Mouse (Mus musculus) layer of hippocampus, adult 11-12 months (tissue): ENCODE results near the gene Olfr1496.
"Not testable (repeated sequence)": the region's sequence is repeated elsewhere in the genome, so short reads cannot be mapped to it uniquely, and the experiment has no call there.

Experiments
- DNase-seq: peaks from one replicate; pipeline ENCODE4 v3.0.0; 2022; ENCODE audit warnings: low spot score

The Olfr1496 gene

GRCm38 (mm10) chr19:13777578-13777977 lies at the start of gene Olfr1496:
Gene Olfr1496 (plus strand): TSS chr19:13777878.
- DNase-seq = no peak

GRCm38 (mm10) chr19:13739428-13739827 lies 38.2 kb upstream of the Olfr1496 start, which contains the start of gene Olfr1494:
Gene Olfr1494 (plus strand): TSS chr19:13739728.
- no peak for DNase-seq

- DNase-seq = no peak
Measured at GRCm38 (mm10) chr19:13749366-13749765, 28.3 kb upstream of the Olfr1496 start.

- no peak for DNase-seq
Measured at GRCm38 (mm10) chr19:13764306-13764705, 13.4 kb upstream of the Olfr1496 start, which contains the start of gene Olfr1495. Gene Olfr1495 (plus strand): TSS chr19:13764606.

- DNase-seq = no peak
Measured at GRCm38 (mm10) chr19:13768565-13769276, 9.0 kb upstream of the Olfr1496 start.

GRCm38 (mm10) chr19:13798102-13798501 lies 20.4 kb downstream of the Olfr1496 start, which contains the start of gene Olfr1497:
Gene Olfr1497 (minus strand): TSS chr19:13798202.
- no peak for DNase-seq

GRCm38 (mm10) chr19:13805486-13805885 lies 27.8 kb downstream of the Olfr1496 start:
- DNase-seq = not testable (repeated sequence)

- DNase-seq = no peak
Measured at GRCm38 (mm10) chr19:13812823-13813222, 35.1 kb downstream of the Olfr1496 start.

- peak; percentile 6 for DNase-seq
Measured at GRCm38 (mm10) chr19:13818827-13819226, 41.1 kb downstream of the Olfr1496 start.

GRCm38 (mm10) chr19:13819347-13819746 lies 41.7 kb downstream of the Olfr1496 start, which contains the start of gene Olfr1499:
Gene Olfr1499 (minus strand): TSS chr19:13819447.
- DNase-seq = no peak

GRCm38 (mm10) chr19:13820847-13821246 lies 43.2 kb downstream of the Olfr1496 start:
- DNase-seq = no peak

- no peak for DNase-seq
Measured at GRCm38 (mm10) chr19:13828447-13828846, 50.8 kb downstream of the Olfr1496 start.

GRCm38 (mm10) chr19:13830388-13830787 lies 52.7 kb downstream of the Olfr1496 start, which contains the start of gene Olfr1500:
Gene Olfr1500 (minus strand): TSS chr19:13830488.
- DNase-seq = no peak
